Mouse (Mus musculus): ENCODE measurements around the gene Pip4k2a. TPM values are rescaled to one million over a fixed set of nuclear protein-coding genes. Genes with fewer than 3 reads are reported as not detected.

Pip4k2a gene
- total RNA-seq, 2 experiments from 2014 or later, result 47.9 to 54.1 TPM

DNA sequence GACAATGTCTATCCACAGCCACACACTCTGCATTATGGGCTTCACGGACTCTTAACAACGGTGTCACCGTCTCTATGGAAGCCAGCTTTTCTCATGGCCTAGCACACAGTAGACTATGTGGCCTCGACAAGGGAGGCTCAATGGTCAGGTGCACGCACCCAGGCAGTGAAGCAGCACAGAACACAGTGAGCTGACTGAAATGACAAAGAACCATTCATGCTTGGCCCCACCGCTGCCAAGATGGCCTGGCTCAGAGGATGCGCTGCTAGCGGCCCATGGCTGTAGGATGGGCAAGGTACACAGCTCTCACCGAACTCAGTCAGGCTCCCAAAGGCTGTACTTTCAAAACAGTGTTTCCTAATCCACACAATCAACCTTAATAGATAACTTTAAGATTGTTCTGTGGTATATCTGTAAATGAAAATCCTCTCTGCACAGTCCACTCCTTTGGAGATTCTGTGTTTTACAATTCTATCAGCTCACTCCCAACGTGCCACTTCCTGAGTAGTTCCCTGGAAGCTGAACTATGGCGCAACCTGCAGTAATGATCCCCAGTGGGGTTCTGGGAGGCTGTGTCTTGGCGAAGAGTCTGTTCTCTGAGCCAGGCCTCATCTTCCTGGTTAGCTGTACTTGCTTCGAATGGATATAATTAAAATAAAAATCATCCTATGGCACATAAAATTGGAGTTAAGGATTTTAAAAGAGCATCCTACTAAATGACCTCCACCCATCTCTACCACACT, 67.4 kb downstream of the Pip4k2a start:
- DNase-seq (ENCODE audit: extremely low spot score in 1 of 2, low spot score in 1 of 2), result no peak

DNA sequence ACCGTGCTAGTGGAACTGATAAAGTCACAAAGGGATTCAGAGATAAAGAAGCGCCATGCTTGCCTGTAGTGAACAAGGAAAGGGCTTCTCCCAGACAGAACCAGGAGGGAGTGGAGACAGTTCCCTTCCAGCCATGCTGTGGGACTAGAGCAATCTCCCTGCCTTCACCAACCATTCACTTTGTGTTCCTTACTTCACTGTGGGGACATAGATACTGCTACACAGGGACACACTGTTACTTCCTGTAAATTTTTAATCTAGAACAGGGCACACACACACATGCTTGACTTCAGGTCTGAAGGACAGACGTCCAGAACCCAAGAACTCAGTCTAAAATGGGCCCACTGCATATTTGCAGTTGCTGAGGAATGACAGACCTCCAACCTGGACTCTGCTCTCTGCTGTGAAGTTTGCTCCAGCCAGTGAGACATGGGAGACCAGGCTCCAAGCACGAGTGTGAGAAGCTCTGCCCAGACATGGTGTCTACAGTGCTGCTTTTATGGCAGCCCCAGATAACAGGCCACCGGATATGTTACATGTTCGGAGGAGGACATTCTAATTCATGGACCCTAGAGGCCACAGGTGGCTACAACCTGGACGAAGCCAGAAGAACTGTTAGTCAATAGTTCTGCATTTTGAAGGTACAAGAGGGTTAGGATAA, 69.2 kb downstream of the Pip4k2a start:
- DNase-seq (ENCODE audit: extremely low spot score in 1 of 2, low spot score in 1 of 2), result no peak

DNA sequence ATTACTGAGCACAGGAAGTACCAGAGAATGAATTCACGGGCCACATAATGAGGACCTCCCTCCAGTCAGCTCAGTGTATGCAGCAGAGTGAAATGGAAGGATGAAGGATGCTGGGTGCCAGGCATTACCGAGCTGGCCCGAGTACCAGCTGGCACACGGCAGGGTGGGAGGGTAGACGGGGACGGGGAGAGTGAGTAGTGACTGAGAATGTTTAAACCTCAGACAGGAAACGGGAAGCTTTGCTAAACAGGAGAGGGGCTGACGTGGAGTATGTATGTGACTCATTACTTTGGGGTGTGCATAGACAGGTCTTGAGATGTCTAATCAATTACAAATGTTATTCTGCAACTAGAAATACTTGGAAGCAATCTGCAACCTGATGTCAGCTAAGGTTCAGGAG, 69.7 kb downstream of the Pip4k2a start:
- DNase-seq (ENCODE audit: extremely low spot score in 1 of 2, low spot score in 1 of 2), result no peak

DNA sequence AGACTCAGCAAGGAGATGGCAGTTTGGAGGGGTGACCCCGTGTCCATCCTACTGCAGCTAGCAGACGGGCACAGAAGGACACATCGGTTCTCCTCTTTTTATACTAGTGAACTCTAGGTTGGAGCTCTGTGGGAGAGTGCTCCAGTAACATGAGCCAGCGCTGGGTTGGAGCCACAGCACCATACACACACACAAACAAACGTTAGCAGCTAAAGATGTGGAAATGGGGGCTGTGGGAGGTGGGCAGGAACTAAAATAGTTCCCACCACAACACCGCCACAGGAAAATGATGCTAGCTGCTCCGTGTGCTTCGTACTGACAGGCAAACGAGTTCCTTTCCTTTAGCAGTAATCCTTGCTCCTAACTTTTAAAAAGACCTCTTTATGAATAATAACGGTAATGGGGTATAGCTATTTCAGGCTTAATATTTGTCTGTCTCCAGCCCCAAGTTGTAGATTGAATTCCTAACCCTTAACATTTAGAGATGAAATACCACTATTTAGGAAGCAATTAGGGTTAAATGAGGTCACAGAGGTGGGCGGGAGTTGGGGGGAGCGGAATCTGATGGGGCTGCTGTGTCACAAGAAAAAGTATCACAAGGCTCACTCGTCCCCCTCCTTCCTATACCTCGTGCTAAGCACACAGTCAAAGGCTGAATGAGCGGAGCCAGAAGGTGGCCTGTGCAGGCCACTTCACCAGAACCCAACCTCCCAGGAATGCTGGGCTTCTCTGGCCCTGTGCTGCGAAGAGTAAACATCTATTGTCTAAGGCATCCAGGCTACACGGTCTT, 73.9 kb downstream of the Pip4k2a start:
- DNase-seq (ENCODE audit: extremely low spot score in 1 of 2, low spot score in 1 of 2), result no peak

DNA sequence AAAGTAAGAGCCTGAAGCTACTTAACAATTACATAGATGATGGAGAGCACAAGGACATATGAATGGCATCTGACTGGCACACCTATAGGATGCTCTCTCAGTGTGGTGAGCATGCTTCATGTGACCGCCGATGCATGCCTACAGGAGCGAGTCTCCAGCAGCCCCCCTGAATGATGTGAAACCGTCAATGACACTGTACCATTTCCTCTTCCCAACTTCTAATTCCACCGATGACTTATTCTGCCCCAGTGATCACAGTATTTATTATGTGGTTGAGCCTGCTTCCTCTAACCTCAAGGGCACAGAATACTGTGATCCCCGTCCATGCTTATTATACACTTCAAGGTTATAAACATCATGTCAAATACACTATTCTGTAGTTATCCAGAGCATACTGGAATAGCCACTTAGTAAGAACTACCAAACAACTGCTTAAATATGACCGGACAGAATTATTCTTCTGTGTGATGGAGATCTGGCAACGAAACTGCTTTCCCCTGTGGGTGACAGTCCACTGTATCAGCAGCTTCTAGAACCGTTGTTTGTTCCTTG, 74.8 kb downstream of the Pip4k2a start:
- DNase-seq (ENCODE audit: extremely low spot score in 1 of 2, low spot score in 1 of 2), result no peak

DNA sequence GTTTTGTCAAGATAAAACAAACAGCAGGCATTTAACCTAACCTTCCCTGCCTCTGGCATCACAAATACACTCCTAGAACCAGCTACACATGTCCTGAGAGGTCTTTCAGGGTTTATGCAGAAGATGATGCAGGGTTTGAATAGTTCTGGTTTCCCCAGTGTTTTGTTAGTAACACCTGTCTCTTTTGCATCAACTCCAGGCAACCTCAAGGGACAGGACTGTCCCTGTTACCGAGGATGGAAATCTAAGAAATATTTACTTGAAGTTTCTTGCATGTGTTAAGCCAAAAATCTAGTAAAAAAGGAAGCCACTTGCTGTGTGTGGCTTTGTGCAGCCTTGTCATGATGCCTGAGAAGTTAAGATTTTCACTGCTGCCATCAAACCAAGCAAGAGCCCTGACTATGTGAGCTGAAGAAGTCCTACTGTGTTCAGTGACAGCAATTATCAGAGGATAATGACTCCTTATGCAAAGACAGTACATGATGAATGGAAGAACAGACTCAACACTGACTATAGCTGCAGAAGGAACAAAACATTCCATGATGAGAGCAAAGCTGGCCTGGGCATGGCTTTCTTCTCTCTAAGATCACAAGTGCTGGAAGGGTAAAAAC, 76.3 kb downstream of the Pip4k2a start:
- DNase-seq (ENCODE audit: extremely low spot score in 1 of 2, low spot score in 1 of 2), result no peak

DNA sequence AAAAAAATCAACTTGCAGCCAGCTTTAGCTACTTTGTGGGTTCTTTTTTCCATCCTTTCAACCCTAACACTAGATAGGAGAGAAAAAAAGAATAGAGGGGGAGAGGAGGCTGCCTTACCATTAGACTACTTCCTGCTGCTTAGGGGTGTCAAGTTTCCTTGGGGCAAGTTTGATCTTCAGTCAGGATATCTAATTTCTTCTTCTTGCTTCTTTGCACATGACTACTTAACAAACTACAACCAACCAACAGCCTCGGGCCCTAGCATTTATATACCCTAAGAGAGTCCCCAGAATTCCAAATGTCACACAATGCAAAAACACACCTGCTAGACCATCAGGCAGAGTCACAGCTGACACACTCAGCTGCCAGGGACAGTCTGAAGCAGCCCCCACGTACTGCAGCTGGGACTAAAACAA, 77.5 kb downstream of the Pip4k2a start:
- DNase-seq (ENCODE audit: extremely low spot score in 1 of 2, low spot score in 1 of 2), result no peak

DNA sequence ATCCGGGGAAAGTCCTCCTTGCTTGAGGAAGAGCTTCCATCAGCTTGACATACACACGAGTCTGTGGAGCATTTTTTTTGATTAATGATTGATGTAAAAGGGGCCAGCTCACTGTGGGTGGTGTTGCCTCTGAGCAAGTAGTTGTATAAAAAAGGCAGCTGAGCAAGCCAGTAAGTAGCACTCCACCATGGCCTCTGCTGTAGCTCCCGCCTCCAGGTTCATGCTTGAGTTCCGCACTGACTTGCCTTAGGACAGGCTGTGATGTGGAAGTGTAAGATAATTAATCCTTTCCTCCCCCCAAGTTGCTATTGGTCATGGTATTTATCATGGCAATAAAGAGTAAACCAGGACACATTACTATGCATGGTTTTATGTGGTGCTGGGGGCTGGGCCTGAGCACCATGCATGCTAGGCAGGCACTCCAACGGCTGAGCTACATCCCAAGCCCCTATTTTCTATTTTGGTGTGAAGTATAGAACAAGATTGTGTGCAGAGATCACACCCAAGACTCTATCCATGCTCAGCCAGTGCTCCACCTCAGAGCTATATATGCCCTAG, 78.0 kb downstream of the Pip4k2a start:
- DNase-seq (ENCODE audit: extremely low spot score in 1 of 2, low spot score in 1 of 2), result no peak

DNA sequence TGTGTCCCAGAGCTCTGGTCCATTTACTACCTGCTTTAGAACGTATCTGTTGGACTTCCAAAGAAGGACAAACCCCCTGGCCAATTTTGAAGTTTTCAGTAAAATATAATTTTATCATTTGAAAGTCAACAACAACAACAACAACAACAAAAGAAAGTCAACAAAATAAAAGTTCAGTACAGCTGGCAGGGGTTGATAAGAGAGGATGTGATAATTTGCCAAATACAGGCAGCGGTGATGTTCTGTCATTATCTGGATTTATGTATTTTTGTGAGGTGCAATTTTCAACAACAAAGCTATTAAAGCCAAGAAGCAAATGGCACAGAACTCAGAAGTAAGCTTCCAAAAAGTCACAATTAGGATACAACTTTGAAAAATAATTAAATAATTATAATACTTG, 80.1 kb downstream of the Pip4k2a start:
- DNase-seq (ENCODE audit: extremely low spot score in 1 of 2, low spot score in 1 of 2), result no peak

DNA sequence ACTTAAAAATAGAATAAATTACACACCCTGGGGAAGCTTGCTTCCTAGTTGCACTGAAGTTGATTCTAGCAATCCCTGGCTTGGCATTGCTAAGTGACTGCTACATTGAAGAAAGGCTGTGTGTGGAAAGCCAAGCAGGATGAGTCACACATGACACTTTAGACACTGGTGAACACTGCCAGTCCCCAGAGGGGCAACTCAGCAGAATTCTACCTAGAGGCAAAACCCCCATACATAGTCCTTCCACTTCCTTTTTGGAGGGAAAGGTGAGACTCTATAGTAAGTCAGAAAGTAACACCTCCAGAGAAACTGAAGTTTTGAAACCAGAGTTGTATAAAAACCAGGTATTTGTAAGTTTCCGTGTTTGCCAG, 80.6 kb downstream of the Pip4k2a start:
- DNase-seq (ENCODE audit: extremely low spot score in 1 of 2, low spot score in 1 of 2), result no peak

DNA sequence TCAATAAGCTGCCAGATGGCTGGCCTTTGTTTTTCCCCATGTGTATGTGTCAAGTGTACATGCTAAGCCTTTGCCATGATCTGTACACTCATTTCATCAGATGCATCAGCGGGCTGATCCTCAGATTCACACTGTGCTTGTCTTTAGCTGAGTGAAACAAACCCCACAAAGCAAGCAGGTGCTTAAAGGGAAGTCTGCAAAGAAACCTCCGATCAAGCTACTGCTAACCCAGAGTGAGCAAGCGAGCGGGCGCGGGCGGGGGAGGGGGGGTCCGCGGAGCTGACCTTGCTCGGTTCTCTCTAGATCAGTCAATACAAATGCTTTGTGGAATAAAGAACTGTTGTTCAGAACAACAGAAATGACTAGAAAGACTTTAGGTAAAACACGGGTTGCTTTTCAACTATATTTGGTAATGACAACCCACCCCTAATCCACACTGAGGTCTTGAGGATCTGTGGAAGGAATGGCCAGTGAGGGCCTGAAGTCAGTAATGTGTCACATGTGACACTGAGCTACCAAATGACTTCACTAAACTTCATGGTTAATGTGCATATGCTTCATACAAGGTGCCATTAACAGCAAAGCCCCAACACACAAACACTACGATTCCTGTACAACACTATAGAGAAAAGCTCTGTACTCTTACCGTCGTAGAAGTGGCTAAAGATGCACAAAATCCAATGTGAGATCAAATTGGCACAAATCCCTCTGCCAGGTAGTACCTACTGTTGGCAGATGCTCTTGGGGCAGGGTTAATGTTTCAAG, 81.1 kb downstream of the Pip4k2a start:
- DNase-seq (ENCODE audit: extremely low spot score in 1 of 2, low spot score in 1 of 2), result no peak

DNA sequence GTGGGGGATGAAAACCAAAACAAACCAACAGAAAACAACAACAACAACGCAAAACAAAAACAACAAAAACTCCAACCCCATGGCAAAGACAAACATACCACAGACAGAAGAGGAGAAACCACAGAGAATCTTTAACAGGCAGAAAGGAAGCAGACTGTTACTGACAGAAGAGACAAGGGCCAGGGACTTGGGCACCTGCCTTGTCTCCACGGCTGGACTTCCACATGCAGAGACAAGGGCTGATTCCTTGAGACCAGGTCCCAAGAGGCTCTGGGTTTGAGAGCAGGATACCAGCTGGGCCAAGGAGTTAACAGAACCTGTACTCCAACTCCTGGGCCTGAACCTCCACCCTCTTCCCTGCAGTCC, 81.9 kb downstream of the Pip4k2a start:
- no peak for DNase-seq (ENCODE audit: extremely low spot score in 1 of 2, low spot score in 1 of 2)

DNA sequence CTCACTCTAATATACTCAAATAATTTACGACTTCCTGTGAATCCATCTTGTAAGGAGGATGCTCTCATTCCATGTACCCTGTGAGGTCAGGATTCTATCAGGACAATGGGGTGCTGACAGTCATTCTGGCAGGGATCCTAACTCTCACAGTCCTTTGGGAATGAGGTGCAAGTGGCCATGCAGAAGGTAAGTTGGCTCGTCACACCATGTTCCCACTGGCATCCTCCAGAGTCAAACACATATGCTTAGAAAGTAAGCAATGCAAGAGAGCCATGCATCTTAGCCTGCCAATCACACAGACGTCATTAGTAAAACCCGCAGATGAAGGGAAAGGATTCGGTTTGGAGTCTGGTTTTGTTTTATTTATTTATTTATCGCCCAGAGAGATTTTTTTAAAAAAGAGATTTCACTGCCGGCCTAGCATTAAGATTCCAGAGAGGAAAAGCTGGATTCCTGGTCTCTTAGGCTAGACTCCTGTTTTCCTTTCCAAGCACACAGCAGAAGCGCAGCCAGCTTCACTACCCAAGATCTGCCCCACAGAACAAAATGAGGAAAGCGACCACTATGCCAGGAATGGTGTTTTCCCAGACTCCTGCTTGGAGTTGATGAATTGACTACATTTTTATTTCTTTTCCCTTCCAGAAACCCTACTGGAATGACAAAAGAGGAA, 82.4 kb downstream of the Pip4k2a start:
- DNase-seq (ENCODE audit: extremely low spot score in 1 of 2, low spot score in 1 of 2), result no peak

DNA sequence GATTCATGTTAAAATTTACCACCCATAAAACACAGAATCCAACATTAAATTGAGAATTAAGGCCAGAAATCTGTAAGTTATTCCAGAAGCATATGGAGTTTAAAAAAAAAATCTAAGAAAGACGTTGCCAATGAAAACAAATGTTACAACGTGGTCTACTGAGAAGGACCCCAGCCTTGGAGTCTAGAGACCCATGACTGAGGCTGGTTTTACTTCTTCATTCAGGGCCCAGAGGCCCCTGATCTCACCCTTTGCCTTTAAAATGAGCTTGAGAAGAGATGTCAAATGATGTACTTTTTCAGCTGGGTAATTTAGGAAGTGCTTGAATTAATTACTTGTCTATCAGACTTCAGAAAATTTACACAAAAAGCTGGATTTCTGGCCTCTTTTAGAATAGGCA, 83.2 kb downstream of the Pip4k2a start:
- no peak for DNase-seq (ENCODE audit: extremely low spot score in 1 of 2, low spot score in 1 of 2)

DNA sequence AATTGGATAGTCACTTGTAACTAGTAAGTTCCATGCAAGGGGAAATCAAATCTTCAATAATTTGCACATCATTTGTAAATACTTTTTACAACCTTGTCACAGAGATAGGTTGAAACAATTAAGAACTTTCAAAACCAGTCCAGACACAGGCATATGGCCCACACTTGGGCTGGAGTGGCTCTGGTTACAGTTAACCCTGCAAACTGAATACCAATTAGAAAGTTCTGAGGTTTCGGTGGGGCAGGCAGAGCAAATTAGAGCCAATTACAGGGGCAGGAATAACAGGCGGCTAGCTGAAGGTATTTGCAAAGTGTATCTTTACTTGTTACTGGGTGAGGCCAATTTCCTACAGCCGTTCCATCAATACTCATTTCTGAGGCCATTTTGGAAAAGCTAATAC, 84.3 kb downstream of the Pip4k2a start:
- no peak for DNase-seq (ENCODE audit: extremely low spot score in 1 of 2, low spot score in 1 of 2)

DNA sequence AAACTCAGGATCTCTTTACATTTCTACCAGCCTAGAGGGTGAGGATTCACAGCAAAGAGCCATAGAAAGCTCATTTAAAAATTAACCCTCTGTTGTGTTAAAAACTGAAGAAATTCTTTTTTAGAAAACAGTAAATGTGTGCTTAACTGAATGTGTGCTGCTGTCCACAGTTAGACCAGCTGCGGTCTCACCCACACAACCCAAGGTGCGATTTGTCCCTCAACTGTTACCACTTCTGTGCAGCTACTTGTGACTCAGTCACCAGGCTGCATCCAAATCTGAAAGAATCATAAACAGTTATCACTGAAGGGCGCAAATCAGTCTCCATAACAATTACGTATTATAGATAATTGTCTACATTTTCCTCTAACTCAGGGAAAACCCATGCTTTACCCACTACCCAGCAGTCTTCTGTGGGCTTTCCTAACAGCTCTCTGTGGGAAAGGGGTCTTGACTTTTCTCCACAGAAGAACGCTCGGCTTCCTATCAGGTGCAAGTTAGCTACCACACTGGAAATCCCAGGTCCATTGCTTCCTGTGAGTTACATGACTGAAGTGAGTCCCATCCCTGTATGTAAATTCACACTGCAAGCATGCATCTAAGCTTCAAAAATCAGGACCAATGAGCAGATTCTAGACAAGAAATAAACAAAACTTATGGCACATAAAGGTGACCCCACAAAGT, 86.5 kb downstream of the Pip4k2a start:
- no peak for DNase-seq (ENCODE audit: extremely low spot score in 1 of 2, low spot score in 1 of 2)

DNA sequence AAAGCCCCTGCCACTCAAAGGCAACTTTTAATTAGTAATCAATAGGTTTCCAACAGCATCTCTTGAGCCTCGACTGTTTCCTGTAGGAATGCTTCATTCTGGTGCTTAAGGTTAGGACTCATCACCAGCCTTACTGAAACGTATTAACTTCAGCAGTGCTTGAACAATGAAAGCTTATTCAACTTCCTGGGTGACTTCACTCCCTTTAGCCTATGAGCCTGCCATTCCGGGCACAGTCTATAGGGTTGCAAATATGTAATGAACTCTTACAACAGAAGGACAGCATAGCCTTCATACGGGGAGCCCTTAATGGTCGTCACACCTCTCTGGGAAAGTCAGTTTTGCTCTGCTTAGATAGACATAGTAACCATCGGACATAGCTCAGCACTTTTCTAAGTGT, 87.7 kb downstream of the Pip4k2a start:
- DNase-seq (ENCODE audit: extremely low spot score in 1 of 2, low spot score in 1 of 2), result no peak

DNA sequence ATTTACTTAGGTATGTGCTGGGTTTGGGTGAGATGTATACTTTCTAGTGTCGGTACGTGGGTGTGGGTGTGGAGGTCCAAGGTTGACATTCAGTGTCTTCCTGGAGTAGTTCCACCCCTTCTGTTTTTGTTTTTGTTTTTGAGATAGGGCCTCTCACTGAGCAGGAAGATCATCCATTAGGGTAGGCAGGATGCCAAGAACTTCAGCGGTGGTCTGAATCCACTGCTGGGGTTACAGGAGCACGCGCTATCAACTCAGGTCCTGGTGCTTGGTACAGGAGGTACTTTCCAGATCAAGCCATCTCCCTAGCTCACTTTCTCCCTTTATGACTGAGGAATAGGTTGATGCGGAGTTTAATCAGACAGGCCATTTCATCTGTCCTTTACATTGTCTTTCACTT, 88.2 kb downstream of the Pip4k2a start:
- DNase-seq (ENCODE audit: extremely low spot score in 1 of 2, low spot score in 1 of 2), result no peak

DNA sequence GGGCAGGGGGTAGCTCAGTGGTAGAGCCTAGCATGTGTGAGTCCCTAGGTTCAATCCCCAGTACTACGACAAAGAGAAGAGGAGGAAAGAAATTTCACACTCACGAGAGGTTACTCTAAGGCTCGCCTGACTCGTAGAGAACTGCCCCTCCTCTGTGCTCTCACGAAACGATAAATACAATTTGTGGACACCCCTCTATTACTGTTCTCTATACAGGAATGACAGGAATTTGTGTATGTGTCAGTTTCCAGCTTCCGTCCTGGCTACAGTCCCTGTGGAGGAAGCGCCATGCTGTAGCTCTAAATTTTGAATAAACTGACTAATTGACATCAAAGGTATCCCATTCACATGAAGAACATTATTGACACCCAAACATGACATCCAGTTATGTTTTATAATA, 90.7 kb downstream of the Pip4k2a start:
- no peak for DNase-seq (ENCODE audit: extremely low spot score in 1 of 2, low spot score in 1 of 2)

Measured in layer of hippocampus, postnatal 25 days (tissue).